Mouse (Mus musculus) liver, embryonic 11.5 days (tissue): ENCODE data around the gene Cdc42bpa. TPM values are rescaled to one million over a fixed set of nuclear protein-coding genes. Genes with fewer than 3 reads are reported as not detected.

ENCODE experiments used
- ATAC-seq: fragments of 200-750 bp; cut with Nextera tagmentation; replicated peaks from 2 replicates; pipeline ENCODE4 v1.8.0; 2017; ENCODE audit warnings: moderate number of reproducible peaks, mild to moderate bottlenecking, moderate TSS enrichment, moderate library complexity; ENCODE audit not compliant: low FRiP score
- DNase-seq: peaks from one replicate; pipeline ENCODE4 v3.0.0-alpha.2; 2017; ENCODE audit warnings: low spot score
- H3K27ac ChIP-seq: fragments of 300-500 bp; sonication (generic); 2 replicates; pipeline ENCODE4 v1.5.1; 2014; ENCODE audit warnings: mild to moderate bottlenecking, low read depth, low read length, control low read depth
- H3K27me3 ChIP-seq: fragments of 300-500 bp; sonication (generic); replicated peaks from 2 replicates; pipeline ENCODE4 v1.6.1; 2014; ENCODE audit warnings: low read length, mixed read lengths; ENCODE audit not compliant: control insufficient read depth, insufficient read depth
- H3K36me3 ChIP-seq: fragments of 300-500 bp; sonication (generic); 2 replicates; pipeline ENCODE4 v1.6.1; 2014; ENCODE audit warnings: mild to moderate bottlenecking, low read length, moderate library complexity, mixed read lengths; ENCODE audit not compliant: control insufficient read depth, insufficient read depth
- H3K4me1 ChIP-seq: fragments of 300-500 bp; sonication (generic); replicated peaks from 2 replicates; pipeline ENCODE4 v1.6.1; 2014; ENCODE audit warnings: low read length, mixed read lengths; ENCODE audit not compliant: control insufficient read depth, insufficient read depth
- H3K4me2 ChIP-seq: fragments of 300-500 bp; sonication (generic); 2 replicates; pipeline ENCODE4 v1.6.1; 2014; ENCODE audit warnings: mild to moderate bottlenecking, control low read depth, moderate library complexity
- H3K4me3 ChIP-seq: fragments of 300-500 bp; sonication (generic); 2 replicates; pipeline ENCODE4 v1.5.1; 2014; ENCODE audit warnings: low read depth, low read length, control low read depth
- H3K9ac ChIP-seq: fragments of 300-500 bp; sonication (generic); 2 replicates; pipeline ENCODE4 v1.6.1; 2014; ENCODE audit warnings: low read depth, low read length, control low read depth
- H3K9me3 ChIP-seq: fragments of 300-500 bp; sonication (generic); 2 replicates; pipeline ENCODE4 v1.6.1; 2016; ENCODE audit warnings: low read length, inconsistent platforms, mixed read lengths; ENCODE audit not compliant: control insufficient read depth
- WGBS: fragments of 180-500 bp; shearing (Covaris S2); extraction: QIAGEN DNeasy Blood & Tissue Kit; methylation state at CpG from one replicate; pipeline ENCODE4 v1.1.7; 2014; 5-methylcytosine and 5-hydroxymethylcytosine counted together
- polyA plus RNA-seq: library from polyadenylated mRNA; unstranded; fragments of >200 nt; fragmentation: Nextera tagmentation; extraction: Ambion mirVana; gene quantifications from 2 replicates; pipeline ENCODE4 v1.2.1, GENCODE M21; 2014

The Cdc42bpa gene
- polyA plus RNA-seq, 1 experiment from 2014 or later, result 13.1 TPM

- H3K4me3 ChIP-seq, result no peak overlapping the region
These were observed 200.3 kb downstream of the Cdc42bpa start for GRCm38 (mm10) chr1:180160545-180160944.

DNA sequence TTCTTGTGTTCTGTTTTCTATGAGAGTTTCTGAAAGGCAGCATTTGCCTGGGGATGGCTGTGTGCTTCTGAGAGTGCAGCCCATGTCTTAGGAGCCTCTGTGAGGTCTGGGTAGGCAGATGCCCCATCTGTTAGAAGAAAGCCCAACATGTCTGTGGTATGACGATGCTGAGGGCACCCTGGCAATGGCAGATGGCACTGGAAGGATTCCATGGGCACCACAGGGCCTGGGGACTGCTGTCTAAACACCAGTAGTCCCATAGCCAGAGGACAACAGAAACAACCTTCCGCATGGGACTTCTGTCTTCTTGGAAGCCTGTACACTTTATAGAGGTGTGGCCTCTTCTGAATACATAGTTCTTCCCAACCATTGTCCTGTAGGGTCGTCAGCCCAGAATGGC, 200.9 kb downstream of the Cdc42bpa start:
- Histone ChIP-seq H3K4me1 (no peaks in the 10 kb centered on the region), H3K4me2 (no peak overlapping the region), H3K9ac (no peak overlapping the region), H3K27ac (no peak overlapping the region), H3K4me3 (no peak overlapping the region), H3K9me3 (no peaks in the 10 kb centered on the region), H3K27me3 (no peaks in the 10 kb centered on the region), H3K36me3 (no peaks in the 10 kb centered on the region; the same call in 1 of the 2 replicates)
- ATAC-seq (no peak), DNase-seq (no peak)
- 88% methylated on average over 3 of the region's 3 CpGs for WGBS

More at GRCm38 (mm10) chr1:180160545-180160944, 200.3 kb downstream of the Cdc42bpa start:
- Histone ChIP-seq H3K9ac (no peak overlapping the region), H3K36me3 (no peaks in the 10 kb centered on the region; the same call in 1 of the 2 replicates), H3K4me1 (no peaks in the 10 kb centered on the region), H3K27ac (no peak overlapping the region), H3K27me3 (no peaks in the 10 kb centered on the region), H3K9me3 (no peaks in the 10 kb centered on the region), H3K4me2 (no peak overlapping the region)
- WGBS, result 70% methylated on average over 2 of the region's 2 CpGs
- ATAC-seq (no peak), DNase-seq (no peak)

GRCm38 (mm10) chr1:180161566-180162355, 201.5 kb downstream of the Cdc42bpa start:
- Histone ChIP-seq H3K27ac (no peak overlapping the region), H3K9ac (no peak overlapping the region), H3K4me3 (no peak overlapping the region), H3K36me3 (no peaks in the 10 kb centered on the region; the same call in 1 of the 2 replicates), H3K9me3 (no peaks in the 10 kb centered on the region), H3K4me2 (no peak overlapping the region), H3K4me1 (no peaks in the 10 kb centered on the region), H3K27me3 (no peaks in the 10 kb centered on the region)
- 89% methylated on average over 20 of the region's 20 CpGs for WGBS
- DNase-seq (no peak), ATAC-seq (no peak)

DNA sequence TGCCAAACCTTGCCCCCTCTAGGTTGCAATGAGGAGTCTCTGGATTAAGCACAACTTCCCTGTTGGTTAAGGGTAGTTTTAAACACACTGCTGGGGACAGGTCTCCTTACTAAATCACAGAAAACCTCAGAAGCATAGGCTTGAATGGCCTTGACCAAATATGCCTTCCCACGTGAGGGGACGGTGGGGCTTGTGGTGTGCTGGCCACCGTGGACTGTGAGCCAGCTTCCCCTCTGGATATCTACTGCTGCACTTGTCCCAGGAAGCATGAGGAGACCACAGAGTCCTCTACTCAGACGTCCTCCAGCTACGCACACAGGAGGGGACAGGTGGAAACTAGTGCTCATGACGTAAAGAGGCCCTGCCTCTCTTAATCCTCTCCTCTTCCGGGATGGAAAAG, 202.7 kb downstream of the Cdc42bpa start:
- no peak for DNase-seq
- 72% methylated on average over 7 of the region's 7 CpGs for WGBS
- H3K36me3 ChIP-seq, result no peaks in the 10 kb centered on the region; the same call in 1 of the 2 replicates

DNA sequence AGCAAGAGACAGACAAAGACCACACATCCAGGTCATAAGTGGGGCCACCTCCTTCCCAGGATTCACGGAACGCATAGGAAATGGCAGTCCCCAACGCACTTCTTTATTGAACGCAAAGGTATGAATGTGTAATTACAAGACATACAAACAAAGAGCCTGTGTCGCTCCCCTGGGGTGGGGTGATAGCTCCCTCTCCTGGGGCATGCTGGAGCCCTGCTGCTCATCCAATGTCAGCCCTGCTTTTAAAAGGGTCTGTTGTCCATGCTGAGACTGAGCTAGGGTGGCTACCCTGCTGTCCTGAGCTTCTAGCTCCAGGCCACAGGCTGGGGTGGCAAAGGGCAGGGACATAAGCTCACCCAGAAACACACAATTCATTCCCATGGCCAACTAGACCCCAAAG, 206.3 kb downstream of the Cdc42bpa start:
- Histone ChIP-seq H3K4me2 (no peak overlapping the region), H3K27me3 (no peaks in the 10 kb centered on the region), H3K4me1 (no peaks in the 10 kb centered on the region), H3K9me3 (no peaks in the 10 kb centered on the region), H3K9ac (no peak overlapping the region), H3K27ac (no peak overlapping the region), H3K36me3 (no peaks in the 10 kb centered on the region; the same call in 1 of the 2 replicates), H3K4me3 (no peak overlapping the region)
- ATAC-seq (no peak), DNase-seq (no peak)
- WGBS, result 93% methylated on average over 5 of the region's 5 CpGs

More for the DNA sequence above, 202.7 kb downstream of the Cdc42bpa start:
- no peak overlapping the region for H3K4me2 ChIP-seq
- no peak overlapping the region for H3K9ac ChIP-seq
- no peak overlapping the region for H3K4me3 ChIP-seq
- no peak for ATAC-seq
- no peaks in the 10 kb centered on the region for H3K9me3 ChIP-seq
- H3K4me1 ChIP-seq, result no peaks in the 10 kb centered on the region
- no peak overlapping the region for H3K27ac ChIP-seq
- H3K27me3 ChIP-seq, result no peaks in the 10 kb centered on the region

DNA sequence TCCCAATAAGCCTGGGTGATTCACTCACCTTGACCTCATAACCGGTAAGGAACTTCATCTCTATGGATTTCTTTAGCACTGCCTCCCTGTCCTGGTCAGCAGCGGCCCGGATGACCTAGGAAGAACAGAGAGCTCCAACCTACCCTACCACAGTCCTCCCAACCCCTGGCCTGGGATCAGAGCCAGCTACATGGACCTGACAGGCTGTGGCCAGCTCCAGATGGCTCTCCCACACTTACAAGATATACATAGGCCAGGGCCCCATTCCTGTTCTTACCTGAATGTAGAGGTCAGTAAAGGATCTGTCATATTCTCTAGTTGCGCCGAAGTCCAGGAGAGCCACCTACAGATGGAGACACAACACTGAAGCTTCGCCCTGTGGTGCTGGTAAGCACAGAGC, 208.0 kb downstream of the Cdc42bpa start:
- H3K27ac ChIP-seq, result no peak overlapping the region
- WGBS, result 88% methylated on average over 6 of the region's 6 CpGs
- DNase-seq (no peak), ATAC-seq (no peak)
- H3K36me3 ChIP-seq, result no peaks in the 10 kb centered on the region
- no peaks in the 10 kb centered on the region for H3K27me3 ChIP-seq
- no peak overlapping the region for H3K4me3 ChIP-seq
- no peak overlapping the region for H3K9ac ChIP-seq
- no peaks in the 10 kb centered on the region for H3K4me1 ChIP-seq
- no peaks in the 10 kb centered on the region for H3K9me3 ChIP-seq
- no peak overlapping the region for H3K4me2 ChIP-seq

DNA sequence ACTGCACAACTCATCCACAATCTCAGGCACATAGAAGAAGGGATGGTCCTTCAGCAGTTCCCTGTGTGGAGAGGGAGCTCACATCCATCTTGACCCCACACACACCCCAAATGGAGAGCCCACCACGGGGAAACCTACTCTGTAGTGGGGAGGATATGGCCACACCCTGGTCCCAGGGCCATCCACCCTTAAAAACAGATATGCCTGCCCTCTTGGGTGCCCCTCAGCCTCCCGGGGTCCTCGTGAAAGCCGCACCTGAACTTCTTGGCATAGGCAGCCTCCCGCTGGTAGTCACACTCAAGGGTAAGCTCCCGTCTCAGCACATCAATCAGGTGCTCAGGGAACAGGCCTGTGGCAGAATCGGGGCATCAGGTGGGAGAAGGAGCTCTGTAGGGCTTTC, 208.9 kb downstream of the Cdc42bpa start:
- no peaks in the 10 kb centered on the region for H3K9me3 ChIP-seq
- H3K9ac ChIP-seq, result no peak overlapping the region
- H3K4me1 ChIP-seq, result no peaks in the 10 kb centered on the region
- H3K4me2 ChIP-seq, result no peak overlapping the region
- no peak for DNase-seq
- H3K27ac ChIP-seq, result no peak overlapping the region
- 85% methylated on average over 7 of the region's 7 CpGs for WGBS
- no peaks in the 10 kb centered on the region for H3K36me3 ChIP-seq
- H3K27me3 ChIP-seq, result no peaks in the 10 kb centered on the region
- no peak overlapping the region for H3K4me3 ChIP-seq
- ATAC-seq, result no peak

- H3K4me3 ChIP-seq, result no peak overlapping the region
- ATAC-seq (no peak), DNase-seq (no peak)
- WGBS, result 89% methylated on average over 8 of the region's 8 CpGs
- H3K27me3 ChIP-seq, result no peaks in the 10 kb centered on the region
- no peaks in the 10 kb centered on the region for H3K36me3 ChIP-seq
- H3K4me1 ChIP-seq, result no peaks in the 10 kb centered on the region
- H3K9ac ChIP-seq, result no peak overlapping the region
- no peaks in the 10 kb centered on the region for H3K9me3 ChIP-seq
- H3K4me2 ChIP-seq, result no peak overlapping the region
- H3K27ac ChIP-seq, result no peak overlapping the region
These were observed 209.8 kb downstream of the Cdc42bpa start for GRCm38 (mm10) chr1:180170071-180170470.

- no peak overlapping the region for H3K4me2 ChIP-seq
- H3K9me3 ChIP-seq, result no peaks in the 10 kb centered on the region
- DNase-seq (no peak), ATAC-seq (no peak)
- 63% methylated on average over 2 of the region's 2 CpGs for WGBS
- H3K36me3 ChIP-seq, result no peaks in the 10 kb centered on the region
- H3K27me3 ChIP-seq, result no peaks in the 10 kb centered on the region
- H3K4me1 ChIP-seq, result no peaks in the 10 kb centered on the region
- no peak overlapping the region for H3K9ac ChIP-seq
- H3K27ac ChIP-seq, result no peak overlapping the region
- H3K4me3 ChIP-seq, result no peak overlapping the region
These were observed 211.6 kb downstream of the Cdc42bpa start for GRCm38 (mm10) chr1:180171883-180172282.
